Mouse (Mus musculus) liver, embryonic 16.5 days (tissue): ENCODE results near the gene Mprip. TPM values are rescaled to one million over a fixed set of nuclear protein-coding genes. Genes with fewer than 3 reads are reported as not detected.
A peak's percentile ranks its signal among the peaks of the same experiment; 100 is the strongest.
"Not testable (repeated sequence)": the region's sequence is repeated elsewhere in the genome, so short reads cannot be mapped to it uniquely, and the experiment has no call there.

Experiments
- ATAC-seq: fragments of 200-750 bp; cut with Nextera tagmentation; 2 replicates; pipeline ENCODE4 v1.8.0; 2017; ENCODE audit warnings: low read depth, mild to moderate bottlenecking, moderate number of reproducible peaks, moderate library complexity
- H3K27ac ChIP-seq: fragments of 300-500 bp; sonication (generic); 2 replicates; pipeline ENCODE4 v1.5.1; 2014; ENCODE audit warnings: mild to moderate bottlenecking, low read length
- H3K27me3 ChIP-seq: fragments of 300-500 bp; sonication (generic); 2 replicates; pipeline ENCODE4 v1.6.1; 2014; ENCODE audit warnings: low read depth, low read length, mixed read lengths; ENCODE audit not compliant: control insufficient read depth, insufficient read depth
- H3K36me3 ChIP-seq: fragments of 300-500 bp; sonication (generic); 2 replicates; pipeline ENCODE4 v1.6.1; 2014; ENCODE audit warnings: mild to moderate bottlenecking; ENCODE audit not compliant: control insufficient read depth, insufficient read depth
- H3K4me1 ChIP-seq: fragments of 300-500 bp; sonication (generic); 2 replicates; pipeline ENCODE4 v1.6.1; 2014; ENCODE audit warnings: low read depth, low read length, mixed read lengths; ENCODE audit not compliant: control insufficient read depth
- H3K4me2 ChIP-seq: fragments of 300-500 bp; sonication (generic); 2 replicates; pipeline ENCODE4 v1.6.1; 2014; ENCODE audit warnings: low read depth, low read length, mixed read lengths
- H3K4me3 ChIP-seq: fragments of 300-500 bp; sonication (generic); 2 replicates; pipeline ENCODE4 v1.5.1; 2014; ENCODE audit warnings: low read depth, mild to moderate bottlenecking, low read length
- H3K9ac ChIP-seq: fragments of 300-500 bp; sonication (generic); 2 replicates; pipeline ENCODE4 v1.6.1; 2014; ENCODE audit warnings: low read depth, low read length
- H3K9me3 ChIP-seq: fragments of 300-500 bp; sonication (generic); replicated peaks from 2 replicates; pipeline ENCODE4 v1.6.1; 2016; ENCODE audit warnings: low read length; ENCODE audit not compliant: control insufficient read depth
- WGBS: fragments of 180-500 bp; shearing (Covaris S2); extraction: QIAGEN DNeasy Blood & Tissue Kit; methylation state at CpG from one replicate; pipeline ENCODE4 v1.1.7; 2014; ENCODE audit not compliant: insufficient replicate concordance; 5-methylcytosine and 5-hydroxymethylcytosine counted together
- polyA plus RNA-seq: library from polyadenylated mRNA; unstranded; fragments of >200 nt; fragmentation: Nextera tagmentation; extraction: Ambion mirVana; gene quantifications from 2 replicates; pipeline ENCODE4 v1.2.1, GENCODE M21; 2015

Mprip gene
- polyA plus RNA-seq, 1 experiment from 2014 or later: 6.6 TPM

GRCm38 (mm10) chr11:59717801-59718291 is 56.7 kb downstream of the Mprip start:
- H3K9me3 ChIP-seq: no peaks in the 10 kb centered on the region
- 46% methylated on average over 4 of the region's 4 CpGs for WGBS
- peaks cover 12% of the 10 kb centered on the region for H3K4me1 ChIP-seq
- no peak overlapping the region for H3K4me3 ChIP-seq
- H3K4me2 ChIP-seq: no peak overlapping the region
- H3K27ac ChIP-seq: no peak overlapping the region
- H3K36me3 ChIP-seq: no peaks in the 10 kb centered on the region
- ATAC-seq: 0 out of 2 replicates have a peak, but pooled peaks have one; percentile 19
- H3K27me3 ChIP-seq: no peaks in the 10 kb centered on the region
- no peak overlapping the region for H3K9ac ChIP-seq

- H3K9ac ChIP-seq: no peak overlapping the region
- no peaks in the 10 kb centered on the region for H3K36me3 ChIP-seq
- no peak overlapping the region for H3K27ac ChIP-seq
- 63% methylated on average over 5 of the region's 5 CpGs for WGBS
- no peak overlapping the region for H3K4me3 ChIP-seq
- H3K9me3 ChIP-seq: no peaks in the 10 kb centered on the region
- H3K4me2 ChIP-seq: no peak overlapping the region
- peaks cover 12% of the 10 kb centered on the region for H3K4me1 ChIP-seq
- no peak for ATAC-seq
- H3K27me3 ChIP-seq: no peaks in the 10 kb centered on the region
Measured at GRCm38 (mm10) chr11:59719185-59719584, 58.1 kb downstream of the Mprip start.

- Histone ChIP-seq H3K9ac (no peak overlapping the region), H3K4me2 (no peak overlapping the region), H3K9me3 (no peaks in the 10 kb centered on the region), H3K4me1 (peaks cover 8% of the 10 kb centered on the region), H3K27me3 (no peaks in the 10 kb centered on the region), H3K36me3 (no peaks in the 10 kb centered on the region), H3K27ac (no peak overlapping the region), H3K4me3 (no peak overlapping the region)
- WGBS: 57% methylated on average over 2 of the region's 2 CpGs
- no peak for ATAC-seq
Measured at GRCm38 (mm10) chr11:59721385-59721784, 60.3 kb downstream of the Mprip start.

GRCm38 (mm10) chr11:59727204-59727603 is 66.1 kb downstream of the Mprip start:
- H3K9me3 ChIP-seq: no peaks in the 10 kb centered on the region
- no peak overlapping the region for H3K9ac ChIP-seq
- 63% methylated on average over 3 of the region's 3 CpGs for WGBS
- no peak overlapping the region for H3K4me3 ChIP-seq
- ATAC-seq: no peak
- no peaks in the 10 kb centered on the region for H3K4me1 ChIP-seq
- no peak overlapping the region for H3K27ac ChIP-seq
- no peaks in the 10 kb centered on the region for H3K27me3 ChIP-seq
- H3K36me3 ChIP-seq: no peaks in the 10 kb centered on the region; the same call in 1 of the 2 replicates
- H3K4me2 ChIP-seq: no peak overlapping the region

- Histone ChIP-seq H3K4me3 (no peak overlapping the region), H3K9ac (no peak overlapping the region), H3K4me1 (no peaks in the 10 kb centered on the region), H3K4me2 (no peak overlapping the region), H3K27me3 (no peaks in the 10 kb centered on the region), H3K36me3 (no peaks in the 10 kb centered on the region; the same call in 1 of the 2 replicates), H3K27ac (no peak overlapping the region), H3K9me3 (no peaks in the 10 kb centered on the region)
- 66% methylated on average over 3 of the region's 3 CpGs for WGBS
- no peak for ATAC-seq
Measured at GRCm38 (mm10) chr11:59731821-59732220, 70.7 kb downstream of the Mprip start.

- Histone ChIP-seq H3K27ac (no peak overlapping the region), H3K9me3 (no peaks in the 10 kb centered on the region), H3K9ac (no peak overlapping the region), H3K27me3 (no peaks in the 10 kb centered on the region), H3K4me1 (no peaks in the 10 kb centered on the region), H3K4me2 (no peak overlapping the region), H3K36me3 (no peaks in the 10 kb centered on the region; the same call in 1 of the 2 replicates), H3K4me3 (no peak overlapping the region)
- WGBS: 65% methylated on average over 1 of the region's 1 CpGs
- ATAC-seq: no peak
Measured at GRCm38 (mm10) chr11:59732407-59733066, 71.4 kb downstream of the Mprip start.

- ATAC-seq, H3K4me2 ChIP-seq, H3K27me3 ChIP-seq, H3K9me3 ChIP-seq, H3K36me3 ChIP-seq, H3K4me1 ChIP-seq, H3K27ac ChIP-seq, H3K4me3 ChIP-seq, H3K9ac ChIP-seq: not testable (repeated sequence)
- 69% methylated on average over 5 of the region's 5 CpGs for WGBS
Measured at GRCm38 (mm10) chr11:59733600-59733999, 72.5 kb downstream of the Mprip start.

- no peaks in the 10 kb centered on the region for H3K9me3 ChIP-seq
- no peak overlapping the region for H3K4me3 ChIP-seq
- H3K27me3 ChIP-seq: no peaks in the 10 kb centered on the region
- no peak overlapping the region for H3K4me2 ChIP-seq
- ATAC-seq: no peak
- no peaks in the 10 kb centered on the region; the same call in 1 of the 2 replicates for H3K36me3 ChIP-seq
- no peak overlapping the region for H3K27ac ChIP-seq
- WGBS: 71% methylated on average over 1 of the region's 1 CpGs
- no peak overlapping the region for H3K9ac ChIP-seq
- H3K4me1 ChIP-seq: no peaks in the 10 kb centered on the region; the same call in 1 of the 2 replicates
Measured at GRCm38 (mm10) chr11:59734335-59734734, 73.2 kb downstream of the Mprip start.

- H3K27ac ChIP-seq, H3K4me2 ChIP-seq, H3K9ac ChIP-seq, H3K4me1 ChIP-seq, H3K9me3 ChIP-seq, ATAC-seq, H3K4me3 ChIP-seq, H3K36me3 ChIP-seq, H3K27me3 ChIP-seq: not testable (repeated sequence)
- WGBS: 73% methylated on average over 4 of the region's 4 CpGs
Measured at GRCm38 (mm10) chr11:59735938-59736337, 74.8 kb downstream of the Mprip start.
